Mouse (Mus musculus) lung, embryonic 16.5 days (tissue): Measurements from ENCODE around the gene Slc7a5. TPM values are rescaled to one million over a fixed set of nuclear protein-coding genes. Genes with fewer than 3 reads are reported as not detected.

Source experiments
- ATAC-seq: fragments of 200-750 bp; cut with Nextera tagmentation; 2 replicates; pipeline ENCODE4 v1.8.0; 2017; ENCODE audit warnings: low read depth, mild to moderate bottlenecking, moderate library complexity
- H3K27ac ChIP-seq: fragments of 300-500 bp; sonication (generic); 2 replicates; pipeline ENCODE4 v1.5.1; 2014; ENCODE audit warnings: mild to moderate bottlenecking, control low read depth, low read length
- H3K27me3 ChIP-seq: fragments of 300-500 bp; sonication (generic); 2 replicates; pipeline ENCODE4 v1.6.1; 2014; ENCODE audit warnings: low read depth, low read length, mixed read lengths; ENCODE audit not compliant: control insufficient read depth, insufficient read depth
- H3K36me3 ChIP-seq: fragments of 300-500 bp; sonication (generic); 2 replicates; pipeline ENCODE4 v1.6.1; 2014; ENCODE audit warnings: low read length; ENCODE audit not compliant: control insufficient read depth, insufficient read depth
- H3K4me1 ChIP-seq: fragments of 300-500 bp; sonication (generic); replicated peaks from 2 replicates; pipeline ENCODE4 v1.6.1; 2014; ENCODE audit warnings: low read length, mixed read lengths; ENCODE audit not compliant: control insufficient read depth, insufficient read depth
- H3K4me2 ChIP-seq: fragments of 300-500 bp; sonication (generic); 2 replicates; pipeline ENCODE4 v1.6.1; 2014; ENCODE audit warnings: low read depth, low read length, control low read depth
- H3K4me3 ChIP-seq: fragments of 300-500 bp; sonication (generic); 2 replicates; pipeline ENCODE4 v1.5.1; 2014; ENCODE audit warnings: mild to moderate bottlenecking, low read length, control low read depth
- H3K9ac ChIP-seq: fragments of 300-500 bp; sonication (generic); 2 replicates; pipeline ENCODE4 v1.6.1; 2014; ENCODE audit warnings: low read length, control low read depth
- H3K9me3 ChIP-seq: fragments of 300-500 bp; sonication (generic); 2 replicates; pipeline ENCODE4 v1.6.1; 2016; ENCODE audit warnings: low read length; ENCODE audit not compliant: control insufficient read depth
- WGBS: fragments of 180-500 bp; shearing (Covaris S2); extraction: QIAGEN DNeasy Blood & Tissue Kit; methylation state at CpG from one replicate; pipeline ENCODE4 v1.1.7; 2014; 5-methylcytosine and 5-hydroxymethylcytosine counted together
- polyA plus RNA-seq: library from polyadenylated mRNA; unstranded; fragments of >200 nt; fragmentation: Nextera tagmentation; extraction: Ambion mirVana; gene quantifications from 2 replicates; pipeline ENCODE4 v1.2.1, GENCODE M21; 2015

Slc7a5 gene
- polyA plus RNA-seq, 1 experiment from 2014 or later = 10.7 TPM

GRCm38 (mm10) chr8:121853586-121853985 lies 53.9 kb downstream of the Slc7a5 start:
- Histone ChIP-seq H3K9ac (no peak overlapping the region; the same call in 1 of the 2 replicates), H3K27ac (no peak overlapping the region)

GRCm38 (mm10) chr8:121852464-121852863 lies 55.0 kb downstream of the Slc7a5 start:
- H3K4me3 ChIP-seq = no peak overlapping the region
- H3K27ac ChIP-seq = no peak overlapping the region
- ATAC-seq = peak; percentile 41; the same call in 1 of the 2 replicates

More at GRCm38 (mm10) chr8:121853586-121853985, 53.9 kb downstream of the Slc7a5 start:
- Histone ChIP-seq H3K36me3 (no peaks in the 10 kb centered on the region), H3K9me3 (no peaks in the 10 kb centered on the region), H3K27me3 (no peaks in the 10 kb centered on the region; the same call in 1 of the 2 replicates), H3K4me2 (no peak overlapping the region), H3K4me1 (peaks cover 12% of the 10 kb centered on the region), H3K4me3 (no peak overlapping the region)
- ATAC-seq = no peak
- WGBS = 68% methylated on average over 2 of the region's 2 CpGs

GRCm38 (mm10) chr8:121851716-121852115 lies 55.8 kb downstream of the Slc7a5 start:
- 34% methylated on average over 7 of the region's 7 CpGs for WGBS
- Histone ChIP-seq H3K27ac (no peak overlapping the region), H3K4me2 (peak overlapping the region; percentile 64; the same call in 1 of the 2 replicates), H3K27me3 (peaks cover 2% of the 10 kb centered on the region; the same call in 1 of the 2 replicates), H3K9ac (no peak overlapping the region), H3K4me1 (peaks cover 12% of the 10 kb centered on the region), H3K4me3 (no peak overlapping the region), H3K36me3 (no peaks in the 10 kb centered on the region), H3K9me3 (no peaks in the 10 kb centered on the region)
- ATAC-seq = 0 out of 2 replicates have a peak, but pooled peaks have one; percentile 6

More at GRCm38 (mm10) chr8:121852464-121852863, 55.0 kb downstream of the Slc7a5 start:
- WGBS = 10% methylated on average over 7 of the region's 7 CpGs
- no peaks in the 10 kb centered on the region for H3K9me3 ChIP-seq
- H3K36me3 ChIP-seq = no peaks in the 10 kb centered on the region
- peaks cover 2% of the 10 kb centered on the region; the same call in 1 of the 2 replicates for H3K27me3 ChIP-seq
- H3K4me2 ChIP-seq = no peak overlapping the region
- H3K9ac ChIP-seq = no peak overlapping the region
- peaks cover 12% of the 10 kb centered on the region for H3K4me1 ChIP-seq

- WGBS = under 1% methylated on average over 24 of the region's 24 CpGs
- peak overlapping the region; percentile 31 for H3K4me3 ChIP-seq
- H3K9ac ChIP-seq = peak overlapping the region; percentile 58
- H3K4me2 ChIP-seq = peak overlapping the region; percentile 64
- ATAC-seq = peak; percentile 90
- H3K4me1 ChIP-seq = peaks cover 12% of the 10 kb centered on the region
- H3K36me3 ChIP-seq = no peaks in the 10 kb centered on the region
- H3K27me3 ChIP-seq = peaks cover 2% of the 10 kb centered on the region; the same call in 1 of the 2 replicates
- H3K9me3 ChIP-seq = no peaks in the 10 kb centered on the region
- H3K27ac ChIP-seq = no peak overlapping the region
Measured at GRCm38 (mm10) chr8:121850821-121851470, 56.5 kb downstream of the Slc7a5 start.

- Histone ChIP-seq H3K4me1 (peaks cover 12% of the 10 kb centered on the region), H3K36me3 (no peaks in the 10 kb centered on the region), H3K4me2 (peak overlapping the region; percentile 64), H3K9ac (no peak overlapping the region; the same call in 1 of the 2 replicates), H3K27me3 (peaks cover 2% of the 10 kb centered on the region; the same call in 1 of the 2 replicates), H3K9me3 (no peaks in the 10 kb centered on the region), H3K4me3 (no peak overlapping the region), H3K27ac (no peak overlapping the region)
- ATAC-seq = no peak
- WGBS = 37% methylated on average over 12 of the region's 12 CpGs
Measured at GRCm38 (mm10) chr8:121850436-121850820, 57.1 kb downstream of the Slc7a5 start.

- ATAC-seq = no peak
- Histone ChIP-seq H3K4me2 (no peak overlapping the region), H3K4me1 (peaks cover 12% of the 10 kb centered on the region), H3K27me3 (peaks cover 2% of the 10 kb centered on the region; the same call in 1 of the 2 replicates), H3K9me3 (no peaks in the 10 kb centered on the region), H3K27ac (no peak overlapping the region), H3K36me3 (no peaks in the 10 kb centered on the region), H3K4me3 (no peak overlapping the region), H3K9ac (no peak overlapping the region)
- 14% methylated on average over 6 of the region's 6 CpGs for WGBS
Measured at GRCm38 (mm10) chr8:121850018-121850417, 57.5 kb downstream of the Slc7a5 start.

GRCm38 (mm10) chr8:121849303-121849702 lies 58.2 kb downstream of the Slc7a5 start:
- Histone ChIP-seq H3K36me3 (no peaks in the 10 kb centered on the region), H3K9ac (no peak overlapping the region), H3K9me3 (no peaks in the 10 kb centered on the region), H3K27me3 (peaks cover 2% of the 10 kb centered on the region; the same call in 1 of the 2 replicates), H3K4me2 (no peak overlapping the region), H3K27ac (no peak overlapping the region), H3K4me3 (no peak overlapping the region), H3K4me1 (peaks cover 12% of the 10 kb centered on the region)
- 65% methylated on average over 9 of the region's 9 CpGs for WGBS
- ATAC-seq = no peak

- no peaks in the 10 kb centered on the region for H3K36me3 ChIP-seq
- no peak overlapping the region for H3K27ac ChIP-seq
- no peak for ATAC-seq
- 45% methylated on average over 10 of the region's 10 CpGs for WGBS
- no peak overlapping the region for H3K9ac ChIP-seq
- no peaks in the 10 kb centered on the region for H3K9me3 ChIP-seq
- peaks cover 2% of the 10 kb centered on the region; the same call in 1 of the 2 replicates for H3K27me3 ChIP-seq
- no peak overlapping the region for H3K4me3 ChIP-seq
- H3K4me2 ChIP-seq = no peak overlapping the region
- peaks cover 12% of the 10 kb centered on the region for H3K4me1 ChIP-seq
Measured at GRCm38 (mm10) chr8:121848495-121848894, 59.0 kb downstream of the Slc7a5 start.

- Histone ChIP-seq H3K36me3 (no peaks in the 10 kb centered on the region), H3K27me3 (peaks cover 2% of the 10 kb centered on the region; the same call in 1 of the 2 replicates), H3K27ac (no peak overlapping the region), H3K4me1 (peaks cover 12% of the 10 kb centered on the region), H3K4me2 (no peak overlapping the region), H3K9ac (no peak overlapping the region), H3K4me3 (no peak overlapping the region), H3K9me3 (no peaks in the 10 kb centered on the region)
- no peak for ATAC-seq
- WGBS = 69% methylated on average over 6 of the region's 6 CpGs
Measured at GRCm38 (mm10) chr8:121847987-121848386, 59.5 kb downstream of the Slc7a5 start.
